Mouse (Mus musculus) hindbrain, embryonic 12.5 days (tissue): ENCODE measurements at regions not wholly inside any gene's neighbourhood (a gene's known extent, or its start where the extent isn't known, plus 50 kb on each side); places are given as distances from the start of the nearest gene placed in this dataset.
A peak's percentile ranks its signal among the peaks of the same experiment; 100 is the strongest.
"Not testable (repeated sequence)": the region's sequence is repeated elsewhere in the genome, so short reads cannot be mapped to it uniquely, and the experiment has no call there.

Experiments used
- ATAC-seq: fragments of 200-750 bp; cut with Nextera tagmentation; 2 replicates; pipeline ENCODE4 v1.8.0; 2017; ENCODE audit warnings: moderate TSS enrichment; ENCODE audit not compliant: low FRiP score
- H3K27ac ChIP-seq: fragments of 300-500 bp; sonication (generic); 2 replicates; pipeline ENCODE4 v1.5.1; 2016; ENCODE audit warnings: mild to moderate bottlenecking
- H3K27me3 ChIP-seq: fragments of 300-500 bp; sonication (generic); 2 replicates; pipeline ENCODE4 v1.6.1; 2016; ENCODE audit warnings: mild to moderate bottlenecking
- H3K36me3 ChIP-seq: fragments of 300-500 bp; sonication (generic); 2 replicates; pipeline ENCODE4 v1.6.1; 2016; ENCODE audit warnings: mild to moderate bottlenecking
- H3K4me1 ChIP-seq: fragments of 300-500 bp; sonication (generic); 2 replicates; pipeline ENCODE4 v1.6.1; 2016
- H3K4me2 ChIP-seq: fragments of 300-500 bp; sonication (generic); replicated peaks from 2 replicates; pipeline ENCODE4 v1.6.1; 2016; ENCODE audit warnings: mild to moderate bottlenecking
- H3K4me3 ChIP-seq: fragments of 300-500 bp; sonication (generic); 2 replicates; pipeline ENCODE4 v1.5.1; 2016; ENCODE audit warnings: mild to moderate bottlenecking
- H3K9ac ChIP-seq: fragments of 300-500 bp; sonication (generic); 2 replicates; pipeline ENCODE4 v1.6.1; 2016; ENCODE audit warnings: mild to moderate bottlenecking, moderate library complexity
- H3K9me3 ChIP-seq: fragments of 300-500 bp; sonication (generic); replicated peaks from 2 replicates; pipeline ENCODE4 v1.6.1; 2016; ENCODE audit warnings: mild to moderate bottlenecking
- WGBS: fragments of 180-500 bp; shearing (Covaris S2); methylation state at CpG from one replicate; pipeline ENCODE4 v1.1.7; 2016; 5-methylcytosine and 5-hydroxymethylcytosine counted together

- Histone ChIP-seq H3K9ac (no peak overlapping the region), H3K4me2 (no peak overlapping the region), H3K4me3 (no peak overlapping the region), H3K9me3 (no peaks in the 10 kb centered on the region), H3K27ac (no peak overlapping the region), H3K4me1 (peaks cover 22% of the 10 kb centered on the region), H3K36me3 (no peaks in the 10 kb centered on the region), H3K27me3 (no peaks in the 10 kb centered on the region)
- no peak for ATAC-seq
- WGBS = 81% methylated on average over 1 of the region's 1 CpGs
Observed at GRCm38 (mm10) chr12:47160626-47161025, 341.9 kb upstream of the Nova1 start.

- not testable (repeated sequence) for H3K9ac ChIP-seq, H3K27me3 ChIP-seq, H3K4me2 ChIP-seq, H3K27ac ChIP-seq, H3K4me1 ChIP-seq, H3K4me3 ChIP-seq, H3K36me3 ChIP-seq, ATAC-seq, H3K9me3 ChIP-seq
- 25% methylated on average over 3 of the region's 3 CpGs for WGBS
Observed at GRCm38 (mm10) chr12:47155916-47156315, 337.2 kb upstream of the Nova1 start.

- WGBS = 60% methylated on average over 4 of the region's 4 CpGs
Observed at GRCm38 (mm10) chr12:47140677-47141076, 321.9 kb upstream of the Nova1 start.

GRCm38 (mm10) chr12:47129821-47130220 is 311.1 kb upstream of the Nova1 start:
- Histone ChIP-seq H3K9me3 (no peaks in the 10 kb centered on the region), H3K36me3 (no peaks in the 10 kb centered on the region), H3K27ac (no peak overlapping the region), H3K27me3 (no peaks in the 10 kb centered on the region), H3K4me2 (no peak overlapping the region), H3K4me3 (no peak overlapping the region), H3K4me1 (no peaks in the 10 kb centered on the region), H3K9ac (no peak overlapping the region)
- 79% methylated on average over 9 of the region's 9 CpGs for WGBS
- no peak for ATAC-seq

More at GRCm38 (mm10) chr12:47140677-47141076, 321.9 kb upstream of the Nova1 start:
- Histone ChIP-seq H3K27me3 (no peaks in the 10 kb centered on the region), H3K36me3 (no peaks in the 10 kb centered on the region), H3K9me3 (no peaks in the 10 kb centered on the region), H3K4me2 (no peak overlapping the region), H3K9ac (no peak overlapping the region), H3K4me1 (no peaks in the 10 kb centered on the region), H3K4me3 (no peak overlapping the region), H3K27ac (no peak overlapping the region)
- peak; percentile 63 for ATAC-seq

- WGBS = 88% methylated on average over 3 of the region's 3 CpGs
- no peak for ATAC-seq
Observed at GRCm38 (mm10) chr12:47128596-47128995, 309.9 kb upstream of the Nova1 start.

GRCm38 (mm10) chr12:47121426-47121825 is 302.7 kb upstream of the Nova1 start:
- H3K9ac ChIP-seq = no peak overlapping the region
- no peaks in the 10 kb centered on the region for H3K27me3 ChIP-seq
- H3K4me2 ChIP-seq = no peak overlapping the region
- no peaks in the 10 kb centered on the region for H3K4me1 ChIP-seq
- 74% methylated on average over 3 of the region's 3 CpGs for WGBS
- H3K4me3 ChIP-seq = no peak overlapping the region
- no peaks in the 10 kb centered on the region for H3K9me3 ChIP-seq
- no peak for ATAC-seq
- no peak overlapping the region for H3K27ac ChIP-seq
- no peaks in the 10 kb centered on the region for H3K36me3 ChIP-seq

More at GRCm38 (mm10) chr12:47128596-47128995, 309.9 kb upstream of the Nova1 start:
- Histone ChIP-seq H3K4me2 (no peak overlapping the region), H3K4me1 (no peaks in the 10 kb centered on the region), H3K27me3 (no peaks in the 10 kb centered on the region), H3K36me3 (no peaks in the 10 kb centered on the region), H3K9me3 (no peaks in the 10 kb centered on the region), H3K27ac (no peak overlapping the region), H3K4me3 (no peak overlapping the region), H3K9ac (no peak overlapping the region)

- no peak for ATAC-seq
- WGBS = 71% methylated on average over 3 of the region's 3 CpGs
- Histone ChIP-seq H3K4me3 (no peak overlapping the region), H3K4me2 (no peak overlapping the region), H3K27me3 (no peaks in the 10 kb centered on the region), H3K9me3 (no peaks in the 10 kb centered on the region), H3K9ac (no peak overlapping the region), H3K27ac (no peak overlapping the region), H3K36me3 (no peaks in the 10 kb centered on the region), H3K4me1 (no peaks in the 10 kb centered on the region)
Observed at GRCm38 (mm10) chr12:47117504-47117903, 298.8 kb upstream of the Nova1 start.

- ATAC-seq = no peak
- Histone ChIP-seq H3K27ac (no peak overlapping the region), H3K4me1 (no peaks in the 10 kb centered on the region), H3K36me3 (no peaks in the 10 kb centered on the region), H3K4me2 (no peak overlapping the region), H3K27me3 (no peaks in the 10 kb centered on the region), H3K4me3 (no peak overlapping the region), H3K9me3 (no peaks in the 10 kb centered on the region), H3K9ac (no peak overlapping the region)
Observed at GRCm38 (mm10) chr12:47089234-47089633, 270.5 kb upstream of the Nova1 start.

- H3K4me1 ChIP-seq = no peaks in the 10 kb centered on the region
- no peaks in the 10 kb centered on the region for H3K27me3 ChIP-seq
- H3K4me3 ChIP-seq = no peak overlapping the region
- no peak overlapping the region for H3K9ac ChIP-seq
- no peaks in the 10 kb centered on the region for H3K9me3 ChIP-seq
- no peaks in the 10 kb centered on the region for H3K36me3 ChIP-seq
- H3K27ac ChIP-seq = no peak overlapping the region
- no peak overlapping the region for H3K4me2 ChIP-seq
- 40% methylated on average over 2 of the region's 2 CpGs for whole genome bisulfite sequencing
- ATAC-seq = peak; percentile 66; the same call in 1 of the 2 replicates
Observed at GRCm38 (mm10) chr12:47074961-47075360, 256.2 kb upstream of the Nova1 start.

DNA sequence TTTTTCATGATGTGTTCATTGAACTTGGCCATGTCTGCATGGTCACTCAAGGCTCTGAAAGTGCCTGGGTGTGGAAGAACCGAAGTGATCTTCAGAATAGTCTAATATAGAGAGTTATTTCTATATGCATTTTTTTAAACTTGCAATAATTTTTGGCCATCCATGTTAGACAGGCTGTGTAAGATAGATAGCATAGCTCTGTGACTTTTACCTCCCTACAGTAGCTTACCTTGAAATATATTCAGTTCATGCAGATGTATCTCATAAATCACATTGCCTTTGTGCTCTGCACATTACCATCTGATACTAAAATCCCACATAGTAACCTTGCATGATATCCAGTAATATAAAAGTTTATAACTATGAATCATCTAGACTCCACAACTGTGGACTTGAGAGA is 233.7 kb upstream of the Nova1 start:
- Histone ChIP-seq H3K9ac (no peak overlapping the region), H3K27ac (no peak overlapping the region), H3K36me3 (no peaks in the 10 kb centered on the region), H3K9me3 (no peaks in the 10 kb centered on the region), H3K4me1 (no peaks in the 10 kb centered on the region), H3K4me2 (no peak overlapping the region), H3K27me3 (no peaks in the 10 kb centered on the region), H3K4me3 (no peak overlapping the region)
- ATAC-seq = no peak
- WGBS = 86% methylated on average over 1 of the region's 1 CpGs

- no peak for ATAC-seq
- no peak overlapping the region for H3K9ac ChIP-seq
- H3K27ac ChIP-seq = no peak overlapping the region
- H3K4me1 ChIP-seq = no peaks in the 10 kb centered on the region
- H3K27me3 ChIP-seq = no peaks in the 10 kb centered on the region
- no peak overlapping the region for H3K4me2 ChIP-seq
- H3K4me3 ChIP-seq = no peak overlapping the region
- no peaks in the 10 kb centered on the region for H3K9me3 ChIP-seq
- 79% methylated on average over 6 of the region's 6 CpGs for WGBS
- H3K36me3 ChIP-seq = no peaks in the 10 kb centered on the region
Observed at GRCm38 (mm10) chr12:47020810-47021348, 202.2 kb upstream of the Nova1 start.

DNA sequence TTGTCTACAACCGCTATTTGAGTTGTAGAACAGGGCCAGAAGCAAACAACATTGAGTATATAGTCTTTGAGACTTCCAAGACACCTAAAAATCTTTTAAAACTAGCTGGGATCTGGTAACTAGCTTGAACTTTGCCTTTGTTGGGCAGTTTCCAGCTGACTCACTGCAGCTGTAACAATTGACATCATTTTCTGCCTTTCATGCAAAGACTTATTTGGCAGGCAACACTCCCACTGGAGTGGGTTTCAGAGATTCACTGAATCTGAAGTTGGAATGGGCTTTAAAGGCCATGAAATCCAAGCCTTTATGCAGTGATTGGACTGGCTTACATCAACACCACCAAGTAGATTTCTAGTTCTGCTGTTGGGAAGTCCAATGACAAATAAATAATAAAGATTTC is 173.6 kb upstream of the Nova1 start:
- Histone ChIP-seq H3K36me3 (no peaks in the 10 kb centered on the region), H3K27me3 (no peaks in the 10 kb centered on the region), H3K4me2 (no peak overlapping the region), H3K4me1 (no peaks in the 10 kb centered on the region), H3K27ac (no peak overlapping the region), H3K9ac (no peak overlapping the region), H3K9me3 (no peaks in the 10 kb centered on the region), H3K4me3 (no peak overlapping the region)
- WGBS = 83% methylated on average over 1 of the region's 1 CpGs
- ATAC-seq = no peak

DNA sequence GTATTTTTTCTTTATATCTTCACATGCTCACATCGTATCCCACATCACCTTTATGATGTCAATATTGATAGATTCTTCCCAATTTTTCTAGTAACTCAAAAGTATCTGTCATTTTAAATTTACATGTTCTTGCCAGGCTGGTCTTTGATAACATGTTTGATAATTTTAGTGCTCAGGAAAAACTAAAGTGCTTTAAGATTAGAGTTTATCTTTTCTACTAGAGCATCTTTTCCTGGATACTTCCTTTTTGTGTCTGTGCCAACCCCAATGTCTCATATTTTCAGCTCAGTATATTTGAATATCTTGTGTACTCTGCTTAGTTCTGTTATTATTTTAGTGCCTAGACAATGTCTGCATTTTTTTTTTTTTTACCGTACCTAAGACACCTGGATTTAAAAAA is 170.2 kb upstream of the Nova1 start:
- Histone ChIP-seq H3K4me1 (no peaks in the 10 kb centered on the region), H3K36me3 (no peaks in the 10 kb centered on the region), H3K9ac (no peak overlapping the region), H3K9me3 (no peaks in the 10 kb centered on the region), H3K27me3 (no peaks in the 10 kb centered on the region), H3K4me3 (no peak overlapping the region), H3K4me2 (no peak overlapping the region), H3K27ac (no peak overlapping the region)
- 84% methylated on average over 2 of the region's 2 CpGs for WGBS
- no peak for ATAC-seq
